Mouse (Mus musculus): ENCODE measurements at regions not wholly inside any gene's neighbourhood (a gene's known extent, or its start where the extent isn't known, plus 50 kb on each side); places are given as distances from the start of the nearest gene placed in this dataset.

DNA sequence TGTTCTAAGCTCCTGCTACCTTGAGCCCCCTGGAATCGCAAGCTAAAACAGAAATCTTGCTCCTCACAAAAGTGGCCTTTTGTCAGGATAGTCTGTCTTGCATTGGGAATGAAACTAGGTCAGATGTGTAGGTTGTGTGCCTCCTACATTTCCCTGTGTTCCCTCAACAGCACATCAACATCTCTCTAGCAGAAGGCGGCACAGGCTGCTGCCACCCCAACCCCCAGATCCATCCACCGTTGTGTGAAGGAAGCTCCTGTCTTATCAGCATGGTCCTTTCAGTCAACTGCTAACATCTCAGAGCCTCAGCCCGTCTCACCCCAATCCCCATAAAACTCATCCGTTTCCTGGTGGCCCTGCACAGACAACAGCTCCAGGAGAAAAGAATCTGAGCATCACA is 272.0 kb upstream of the Tbx3 start:
- 57% methylated on average over 5 of the region's 5 CpGs for WGBS
- Histone ChIP-seq H3K27ac (no peak overlapping the region), H3K4me1 (peaks cover 16% of the 10 kb centered on the region), H3K36me3 (no peaks in the 10 kb centered on the region), H3K27me3 (ENCODE audit: insufficient read depth, poor library complexity, severe bottlenecking) (peaks cover 5% of the 10 kb centered on the region; the same call in 1 of the 2 replicates), H3K4me3 (no peak overlapping the region), H3K9me3 (no peaks in the 10 kb centered on the region)
- no peak for DNase-seq (ENCODE audit: low spot score)

- peak; percentile 77 for DNase-seq (ENCODE audit: low spot score)
These were observed 270.1 kb upstream of the Tbx3 start for GRCm38 (mm10) chr5:119400223-119400935.

GRCm38 (mm10) chr5:119401915-119402314 is 268.6 kb upstream of the Tbx3 start:
- H3K27me3 ChIP-seq (ENCODE audit: insufficient read depth, poor library complexity, severe bottlenecking): peaks cover 16% of the 10 kb centered on the region; the same call in 1 of the 2 replicates
- DNase-seq (ENCODE audit: low spot score): no peak
- 75% methylated on average over 8 of the region's 8 CpGs for WGBS
- H3K4me3 ChIP-seq: no peak overlapping the region
- H3K4me1 ChIP-seq: peaks cover 16% of the 10 kb centered on the region
- no peaks in the 10 kb centered on the region for H3K36me3 ChIP-seq
- H3K9me3 ChIP-seq: no peaks in the 10 kb centered on the region
- no peak overlapping the region for H3K27ac ChIP-seq

More at GRCm38 (mm10) chr5:119400223-119400935, 270.1 kb upstream of the Tbx3 start:
- WGBS: 17% methylated on average over 6 of the region's 6 CpGs
- Histone ChIP-seq H3K27me3 (ENCODE audit: insufficient read depth, poor library complexity, severe bottlenecking) (peaks cover 8% of the 10 kb centered on the region; the same call in 1 of the 2 replicates), H3K36me3 (no peaks in the 10 kb centered on the region), H3K4me3 (peak overlapping the region; percentile 18; the same call in 1 of the 2 replicates), H3K9me3 (no peaks in the 10 kb centered on the region), H3K27ac (peak overlapping the region; percentile 81), H3K4me1 (peaks cover 16% of the 10 kb centered on the region)

- 82% methylated on average over 17 of the region's 17 CpGs for WGBS
- Histone ChIP-seq H3K4me1 (peaks cover 16% of the 10 kb centered on the region), H3K9me3 (no peaks in the 10 kb centered on the region), H3K27ac (no peak overlapping the region), H3K36me3 (no peaks in the 10 kb centered on the region), H3K4me3 (no peak overlapping the region), H3K27me3 (ENCODE audit: insufficient read depth, poor library complexity, severe bottlenecking) (peaks cover 19% of the 10 kb centered on the region; the same call in 1 of the 2 replicates)
- DNase-seq (ENCODE audit: low spot score): no peak
These were observed 267.8 kb upstream of the Tbx3 start for GRCm38 (mm10) chr5:119402651-119403050.

GRCm38 (mm10) chr5:119410966-119411365 is 259.5 kb upstream of the Tbx3 start:
- no peak for DNase-seq (ENCODE audit: low spot score)
- Histone ChIP-seq H3K36me3 (no peaks in the 10 kb centered on the region), H3K27ac (no peak overlapping the region), H3K4me3 (no peak overlapping the region), H3K9me3 (peaks cover 3% of the 10 kb centered on the region; the same call in 1 of the 2 replicates), H3K27me3 (ENCODE audit: insufficient read depth, poor library complexity, severe bottlenecking) (peaks cover 46% of the 10 kb centered on the region), H3K4me1 (0 out of 2 replicates have a peak, but pooled peaks cover 5% of the 10 kb centered on the region)
- 77% methylated on average over 11 of the region's 11 CpGs for WGBS

DNA sequence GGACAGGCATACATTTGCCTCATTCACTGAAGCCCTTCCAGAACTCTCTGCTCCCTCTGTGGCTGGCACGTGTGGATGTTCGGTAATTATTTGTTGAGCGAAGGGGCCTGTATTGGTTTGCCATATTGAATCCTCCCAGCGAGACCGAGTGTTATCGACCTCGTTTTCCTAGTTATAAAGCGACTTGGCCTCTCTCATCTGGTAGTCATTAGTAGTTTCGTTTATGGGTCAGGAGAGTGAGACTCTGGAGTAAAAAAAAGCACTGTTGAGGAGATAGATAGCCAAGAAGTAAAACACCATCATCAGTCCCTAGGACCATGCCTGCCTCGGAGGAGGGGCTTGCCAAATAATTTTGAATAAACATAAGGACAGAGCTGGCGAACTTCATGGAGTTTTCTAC is 254.6 kb upstream of the Tbx3 start:
- WGBS: 86% methylated on average over 11 of the region's 11 CpGs
- no peak for DNase-seq (ENCODE audit: low spot score)
- no peaks in the 10 kb centered on the region for H3K4me1 ChIP-seq
- no peak overlapping the region for H3K4me3 ChIP-seq
- H3K9me3 ChIP-seq: peaks cover 3% of the 10 kb centered on the region; the same call in 1 of the 2 replicates
- no peak overlapping the region for H3K27ac ChIP-seq
- H3K36me3 ChIP-seq: no peaks in the 10 kb centered on the region
- peaks cover 35% of the 10 kb centered on the region; the same call in 1 of the 2 replicates for H3K27me3 ChIP-seq (ENCODE audit: insufficient read depth, poor library complexity, severe bottlenecking)

- no peaks in the 10 kb centered on the region for H3K36me3 ChIP-seq
- DNase-seq (ENCODE audit: low spot score): no peak
- peaks cover 3% of the 10 kb centered on the region; the same call in 1 of the 2 replicates for H3K9me3 ChIP-seq
- 66% methylated on average over 5 of the region's 5 CpGs for WGBS
- H3K4me3 ChIP-seq: no peak overlapping the region
- no peak overlapping the region for H3K27ac ChIP-seq
- H3K4me1 ChIP-seq: no peaks in the 10 kb centered on the region
- peaks cover 29% of the 10 kb centered on the region; the same call in 1 of the 2 replicates for H3K27me3 ChIP-seq (ENCODE audit: insufficient read depth, poor library complexity, severe bottlenecking)
These were observed 252.0 kb upstream of the Tbx3 start for GRCm38 (mm10) chr5:119418486-119418885.

- 83% methylated on average over 12 of the region's 12 CpGs for WGBS
- Histone ChIP-seq H3K4me1 (0 out of 2 replicates have a peak, but pooled peaks cover 5% of the 10 kb centered on the region), H3K36me3 (no peaks in the 10 kb centered on the region), H3K27ac (no peak overlapping the region), H3K27me3 (ENCODE audit: insufficient read depth, poor library complexity, severe bottlenecking) (peaks cover 12% of the 10 kb centered on the region), H3K9me3 (no peaks in the 10 kb centered on the region), H3K4me3 (no peak overlapping the region)
- DNase-seq (ENCODE audit: low spot score): no peak
These were observed 242.9 kb upstream of the Tbx3 start for GRCm38 (mm10) chr5:119427511-119428019.

DNA sequence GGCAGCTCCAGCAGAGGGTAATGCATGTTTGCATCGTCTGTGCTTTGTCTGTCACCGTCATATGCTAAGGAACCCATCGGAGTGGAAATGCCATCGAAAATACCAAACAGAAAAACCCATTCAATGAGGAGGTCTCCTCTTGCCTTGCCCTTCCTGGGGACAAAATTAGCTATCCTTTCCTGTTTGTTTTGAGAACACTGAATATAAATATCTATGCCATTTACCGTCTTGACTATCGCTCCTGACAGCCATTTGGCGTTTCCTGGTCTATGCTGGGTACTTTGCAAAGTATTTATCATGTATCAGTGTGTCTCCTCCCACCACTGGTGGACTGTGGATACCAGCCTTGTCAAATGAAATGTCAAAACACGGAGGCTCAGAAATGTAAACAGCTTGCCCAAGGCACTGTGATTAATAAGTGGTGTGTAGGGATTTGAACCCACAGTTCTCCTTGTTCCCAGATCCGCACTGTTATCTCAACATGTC is 239.2 kb upstream of the Tbx3 start:
- DNase-seq (ENCODE audit: low spot score): no peak
- 81% methylated on average over 9 of the region's 9 CpGs for WGBS
- H3K27ac ChIP-seq: no peak overlapping the region
- peaks cover 39% of the 10 kb centered on the region for H3K27me3 ChIP-seq (ENCODE audit: insufficient read depth, poor library complexity, severe bottlenecking)
- H3K9me3 ChIP-seq: no peaks in the 10 kb centered on the region
- no peaks in the 10 kb centered on the region for H3K4me1 ChIP-seq
- no peaks in the 10 kb centered on the region for H3K36me3 ChIP-seq
- H3K4me3 ChIP-seq: no peak overlapping the region

DNA sequence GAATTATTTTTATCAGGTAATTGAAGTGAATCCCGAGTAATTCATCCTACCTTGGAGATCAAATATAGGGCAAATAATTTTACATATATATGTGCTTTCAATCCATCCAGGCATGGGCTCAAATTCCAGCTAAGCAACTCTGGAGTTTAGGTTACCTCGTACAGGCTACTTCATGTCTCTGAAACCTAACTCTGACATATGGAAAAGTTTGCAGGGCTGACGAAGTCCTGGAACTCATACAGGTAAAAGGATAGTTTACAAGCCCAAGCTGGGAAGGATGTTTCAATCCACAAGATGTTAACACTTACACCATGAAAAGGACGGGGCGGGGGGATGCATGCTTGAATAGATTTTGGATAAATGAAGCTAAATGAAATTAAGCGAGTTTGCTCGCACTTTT is 235.9 kb upstream of the Tbx3 start:
- Histone ChIP-seq H3K27ac (no peak overlapping the region), H3K9me3 (no peaks in the 10 kb centered on the region), H3K27me3 (ENCODE audit: insufficient read depth, poor library complexity, severe bottlenecking) (peaks cover 33% of the 10 kb centered on the region; the same call in 1 of the 2 replicates), H3K36me3 (no peaks in the 10 kb centered on the region), H3K4me3 (no peak overlapping the region), H3K4me1 (no peaks in the 10 kb centered on the region)
- WGBS: 54% methylated on average over 7 of the region's 7 CpGs
- DNase-seq (ENCODE audit: low spot score): no peak

- Histone ChIP-seq H3K9me3 (no peaks in the 10 kb centered on the region), H3K27me3 (ENCODE audit: insufficient read depth, poor library complexity, severe bottlenecking) (0 out of 2 replicates have a peak, but pooled peaks cover 7% of the 10 kb centered on the region), H3K27ac (no peak overlapping the region), H3K36me3 (no peaks in the 10 kb centered on the region), H3K4me3 (no peak overlapping the region), H3K4me1 (peaks cover 11% of the 10 kb centered on the region)
- WGBS: 88% methylated on average over 4 of the region's 4 CpGs
- no peak for DNase-seq (ENCODE audit: low spot score)
These were observed 222.0 kb upstream of the Tbx3 start for GRCm38 (mm10) chr5:119448494-119448893.

GRCm38 (mm10) chr5:119449166-119449565 is 221.3 kb upstream of the Tbx3 start:
- H3K27ac ChIP-seq: 0 out of 2 replicates have a peak overlapping the region, but pooled peaks have one; percentile 12
- 0 out of 2 replicates have a peak, but pooled peaks cover 7% of the 10 kb centered on the region for H3K27me3 ChIP-seq (ENCODE audit: insufficient read depth, poor library complexity, severe bottlenecking)
- 33% methylated on average over 7 of the region's 7 CpGs for WGBS
- H3K4me3 ChIP-seq: no peak overlapping the region
- H3K4me1 ChIP-seq: peaks cover 11% of the 10 kb centered on the region
- peak; percentile 79 for DNase-seq (ENCODE audit: low spot score)
- H3K36me3 ChIP-seq: no peaks in the 10 kb centered on the region
- H3K9me3 ChIP-seq: no peaks in the 10 kb centered on the region

GRCm38 (mm10) chr5:119459751-119460150 is 210.7 kb upstream of the Tbx3 start:
- H3K4me1 ChIP-seq: peaks cover 15% of the 10 kb centered on the region
- WGBS: 62% methylated on average over 3 of the region's 3 CpGs
- peaks cover 3% of the 10 kb centered on the region; the same call in 1 of the 2 replicates for H3K27me3 ChIP-seq (ENCODE audit: insufficient read depth, poor library complexity, severe bottlenecking)
- H3K27ac ChIP-seq: no peak overlapping the region
- DNase-seq (ENCODE audit: low spot score): no peak
- no peaks in the 10 kb centered on the region for H3K9me3 ChIP-seq
- H3K36me3 ChIP-seq: no peaks in the 10 kb centered on the region
- H3K4me3 ChIP-seq: no peak overlapping the region

Data from heart, embryonic 10.5 days (tissue).